Mouse (Mus musculus) liver, postnatal 0 days (tissue): ENCODE measurements at regions not wholly inside any gene's neighbourhood (a gene's known extent, or its start where the extent isn't known, plus 50 kb on each side); places are given as distances from the start of the nearest gene placed in this dataset.

Experiments
- ATAC-seq: fragments of 200-750 bp; cut with Nextera tagmentation; 2 replicates; pipeline ENCODE4 v1.8.0; 2017; ENCODE audit warnings: mild to moderate bottlenecking, moderate library complexity
- DNase-seq: peaks from one replicate; pipeline ENCODE4 v3.0.0-alpha.2; 2016
- H3K27ac ChIP-seq: fragments of 300-500 bp; sonication (generic); 2 replicates; pipeline ENCODE4 v1.5.1; 2014; ENCODE audit warnings: antibody characterized with exemption, moderate library complexity, mild to moderate bottlenecking, low read depth
- H3K27me3 ChIP-seq: fragments of 300-500 bp; sonication (generic); 2 replicates; pipeline ENCODE4 v1.6.1; 2014; ENCODE audit warnings: low read length, control low read depth, mixed read lengths; ENCODE audit not compliant: insufficient read depth
- H3K36me3 ChIP-seq: fragments of 300-500 bp; sonication (generic); replicated peaks from 2 replicates; pipeline ENCODE4 v1.6.1; 2014; ENCODE audit warnings: mild to moderate bottlenecking, control low read depth, low read length, moderate library complexity, mixed read lengths; ENCODE audit not compliant: insufficient read depth
- H3K4me1 ChIP-seq: fragments of 300-500 bp; sonication (generic); 2 replicates; pipeline ENCODE4 v1.6.1; 2014; ENCODE audit warnings: antibody characterized with exemption, mild to moderate bottlenecking, control low read depth; ENCODE audit not compliant: insufficient read depth
- H3K4me2 ChIP-seq: fragments of 300-500 bp; sonication (generic); 2 replicates; pipeline ENCODE4 v1.6.1; 2014; ENCODE audit warnings: low read depth, mild to moderate bottlenecking, low read length, moderate library complexity, mixed read lengths
- H3K4me3 ChIP-seq: fragments of 300-500 bp; sonication (generic); 2 replicates; pipeline ENCODE4 v1.5.1; 2014; ENCODE audit warnings: low read depth, low read length
- H3K9ac ChIP-seq: fragments of 300-500 bp; sonication (generic); replicated peaks from 2 replicates; pipeline ENCODE4 v1.6.1; 2014; ENCODE audit warnings: mild to moderate bottlenecking, moderate library complexity
- H3K9me3 ChIP-seq: fragments of 300-500 bp; sonication (generic); 2 replicates; pipeline ENCODE4 v1.6.1; 2016; ENCODE audit warnings: mild to moderate bottlenecking, control low read depth, low read length, mixed read lengths
- CTCF ChIP-seq: sonication (generic); IDR thresholded peaks from 2 replicates; pipeline ENCODE4 v1.5.1; 2016; ENCODE audit warnings: antibody characterized with exemption, low read depth
- EP300 ChIP-seq: IDR thresholded peaks from 2 replicates; pipeline ENCODE4 v1.6.1; 2016; ENCODE audit warnings: antibody characterized with exemption, low read depth, mild to moderate bottlenecking
- WGBS: fragments of 180-500 bp; shearing (Covaris S2); extraction: QIAGEN DNeasy Blood & Tissue Kit; methylation state at CpG from one replicate; pipeline ENCODE4 v1.1.7; 2014; ENCODE audit not compliant: insufficient replicate concordance; 5-methylcytosine and 5-hydroxymethylcytosine counted together

GRCm38 (mm10) chr6:101463812-101464320 is 86.2 kb upstream of the Pdzrn3 start:
- Histone ChIP-seq H3K4me3 (no peak overlapping the region), H3K27ac (no peak overlapping the region), H3K9me3 (no peaks in the 10 kb centered on the region), H3K36me3 (no peaks in the 10 kb centered on the region), H3K9ac (no peak overlapping the region), H3K4me1 (no peaks in the 10 kb centered on the region), H3K4me2 (no peak overlapping the region), H3K27me3 (no peaks in the 10 kb centered on the region)
- TF ChIP-seq EP300: no peak
- TF ChIP-seq CTCF: no peak
- ATAC-seq (no peak), DNase-seq (no peak)
- 63% methylated on average over 3 of the region's 3 CpGs for WGBS

GRCm38 (mm10) chr6:101446720-101447119 is 69.0 kb upstream of the Pdzrn3 start:
- H3K27me3 ChIP-seq: no peaks in the 10 kb centered on the region
- no peak overlapping the region for H3K4me2 ChIP-seq
- H3K4me1 ChIP-seq: no peaks in the 10 kb centered on the region
- TF ChIP-seq EP300: no peak
- no peak overlapping the region for H3K4me3 ChIP-seq
- no peak overlapping the region for H3K27ac ChIP-seq
- ATAC-seq (no peak), DNase-seq (no peak)
- no peak overlapping the region for H3K9ac ChIP-seq
- WGBS: 76% methylated on average over 5 of the region's 5 CpGs
- no peaks in the 10 kb centered on the region for H3K36me3 ChIP-seq
- no peaks in the 10 kb centered on the region for H3K9me3 ChIP-seq

- no peaks in the 10 kb centered on the region for H3K36me3 ChIP-seq
- no peak overlapping the region for H3K4me2 ChIP-seq
- H3K27ac ChIP-seq: no peak overlapping the region
- WGBS: 51% methylated on average over 2 of the region's 2 CpGs
- H3K9me3 ChIP-seq: no peaks in the 10 kb centered on the region
- H3K27me3 ChIP-seq: no peaks in the 10 kb centered on the region
- H3K4me1 ChIP-seq: no peaks in the 10 kb centered on the region
- TF ChIP-seq EP300 (no peak), CTCF (no peak)
- no peak overlapping the region for H3K4me3 ChIP-seq
- DNase-seq (no peak), ATAC-seq (no peak)
- H3K9ac ChIP-seq: no peak overlapping the region
Measured at GRCm38 (mm10) chr6:101446316-101446715, 68.6 kb upstream of the Pdzrn3 start.

- H3K9ac ChIP-seq: no peak overlapping the region
- no peaks in the 10 kb centered on the region for H3K4me1 ChIP-seq
- ATAC-seq (no peak), DNase-seq (no peak)
- no peaks in the 10 kb centered on the region for H3K27me3 ChIP-seq
- no peak for TF ChIP-seq EP300
- no peak for TF ChIP-seq CTCF
- no peak overlapping the region for H3K4me2 ChIP-seq
- H3K27ac ChIP-seq: no peak overlapping the region
- WGBS: 83% methylated on average over 8 of the region's 8 CpGs
- no peaks in the 10 kb centered on the region for H3K9me3 ChIP-seq
- H3K36me3 ChIP-seq: no peaks in the 10 kb centered on the region
- H3K4me3 ChIP-seq: no peak overlapping the region
Measured at GRCm38 (mm10) chr6:101432769-101433168, 55.1 kb upstream of the Pdzrn3 start.

GRCm38 (mm10) chr6:101429634-101430033 is 51.9 kb upstream of the Pdzrn3 start:
- H3K27me3 ChIP-seq: no peaks in the 10 kb centered on the region
- WGBS: 53% methylated on average over 2 of the region's 2 CpGs
- ATAC-seq (no peak), DNase-seq (no peak)
- no peaks in the 10 kb centered on the region for H3K9me3 ChIP-seq
- no peak overlapping the region for H3K9ac ChIP-seq
- no peak overlapping the region for H3K4me2 ChIP-seq
- TF ChIP-seq EP300 (no peak), CTCF (no peak)
- H3K4me1 ChIP-seq: no peaks in the 10 kb centered on the region
- no peaks in the 10 kb centered on the region for H3K36me3 ChIP-seq
- no peak overlapping the region for H3K27ac ChIP-seq
- H3K4me3 ChIP-seq: no peak overlapping the region
